Mouse (Mus musculus) kidney, postnatal 0 days (tissue): ENCODE results near the gene Irx2. TPM values are rescaled to one million over a fixed set of nuclear protein-coding genes. Genes with fewer than 3 reads are reported as not detected.

Experiments
- ATAC-seq: fragments of 200-750 bp; cut with Nextera tagmentation; replicated peaks from 2 replicates; pipeline ENCODE4 v1.8.0; 2017; ENCODE audit warnings: low read depth, moderate number of reproducible peaks, moderate TSS enrichment, moderate library complexity; ENCODE audit not compliant: low FRiP score
- DNase-seq: peaks from one replicate; pipeline ENCODE4 v3.0.0-alpha.2; 2016; ENCODE audit warnings: low spot score
- H3K27ac ChIP-seq: fragments of 300-500 bp; sonication (generic); 2 replicates; pipeline ENCODE4 v1.5.1; 2014; ENCODE audit warnings: mild to moderate bottlenecking
- H3K27me3 ChIP-seq: fragments of 300-500 bp; sonication (generic); 2 replicates; pipeline ENCODE4 v1.6.1; 2014; ENCODE audit warnings: low read length, mixed read lengths; ENCODE audit not compliant: insufficient read depth
- H3K36me3 ChIP-seq: fragments of 300-500 bp; sonication (generic); 2 replicates; pipeline ENCODE4 v1.6.1; 2014; ENCODE audit warnings: low read length, mixed read lengths; ENCODE audit not compliant: insufficient read depth
- H3K4me1 ChIP-seq: fragments of 300-500 bp; sonication (generic); replicated peaks from 2 replicates; pipeline ENCODE4 v1.6.1; 2014; ENCODE audit warnings: antibody characterized with exemption, low read length, mixed read lengths; ENCODE audit not compliant: insufficient read depth
- H3K4me2 ChIP-seq: fragments of 300-500 bp; sonication (generic); 2 replicates; pipeline ENCODE4 v1.6.1; 2014; ENCODE audit warnings: mild to moderate bottlenecking, low read length, moderate library complexity, mixed read lengths
- H3K4me3 ChIP-seq: fragments of 300-500 bp; sonication (generic); replicated peaks from 2 replicates; pipeline ENCODE4 v1.5.1; 2014; ENCODE audit warnings: low read depth, low read length
- H3K9ac ChIP-seq: fragments of 300-500 bp; sonication (generic); 2 replicates; pipeline ENCODE4 v1.6.1; 2014; ENCODE audit warnings: low read depth, low read length
- H3K9me3 ChIP-seq: fragments of 300-500 bp; sonication (generic); replicated peaks from 2 replicates; pipeline ENCODE4 v1.6.1; 2016; ENCODE audit warnings: low read length, inconsistent platforms, mixed read lengths
- CTCF ChIP-seq: IDR thresholded peaks from 2 replicates; pipeline ENCODE4 v1.5.1; 2016; ENCODE audit warnings: antibody characterized with exemption, low read depth, mild to moderate bottlenecking, moderate library complexity
- WGBS: fragments of 180-500 bp; shearing (Covaris S2); extraction: QIAGEN DNeasy Blood & Tissue Kit; methylation state at CpG from one replicate; pipeline ENCODE4 v1.1.7; 2014; 5-methylcytosine and 5-hydroxymethylcytosine counted together
- polyA plus RNA-seq: library from polyadenylated mRNA; unstranded; fragments of >200 nt; fragmentation: Nextera tagmentation; extraction: Ambion mirVana; gene quantifications from 2 replicates; pipeline ENCODE4 v1.2.1, GENCODE M21; 2015

The Irx2 gene
- polyA plus RNA-seq, 1 experiment from 2014 or later, result 12.2 TPM

GRCm38 (mm10) chr13:72628935-72629631, 463 bp downstream of the Irx2 start:
- Histone ChIP-seq H3K36me3 (no peaks in the 10 kb centered on the region), H3K9ac (peak overlapping the region; percentile 52; the same call in 1 of the 2 replicates), H3K27me3 (peaks cover 95% of the 10 kb centered on the region), H3K4me3 (peak overlapping the region; percentile 51), H3K4me2 (peak overlapping the region; percentile 69), H3K9me3 (no peaks in the 10 kb centered on the region), H3K27ac (no peak overlapping the region), H3K4me1 (peaks cover 8% of the 10 kb centered on the region; the same call in 1 of the 2 replicates)
- TF ChIP-seq CTCF, result no peak
- DNase-seq (no peak), ATAC-seq (peak; percentile 61)
- WGBS, result under 1% methylated on average over 74 of the region's 88 CpGs

DNA sequence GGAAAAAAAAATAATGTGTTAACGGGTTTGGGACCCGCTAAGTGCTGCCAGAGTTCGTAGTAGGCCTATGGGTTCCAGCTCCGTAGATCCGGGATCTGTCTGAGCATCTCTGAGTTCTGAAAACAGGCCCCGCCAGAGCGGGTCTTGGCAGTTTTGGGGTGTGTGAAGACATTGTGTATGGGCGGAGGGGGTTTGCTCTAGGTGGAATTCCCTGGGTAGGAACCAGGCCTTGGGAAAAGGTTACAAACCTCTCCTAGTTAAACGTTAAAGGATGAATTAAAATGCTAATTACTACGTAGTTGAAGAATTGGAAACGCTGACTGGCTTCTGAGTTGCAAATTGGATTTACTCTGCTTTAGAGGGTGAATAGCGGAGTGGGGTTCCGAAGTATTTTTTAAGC, 1.2 kb downstream of the Irx2 start:
- H3K36me3 ChIP-seq, result no peaks in the 10 kb centered on the region
- no peaks in the 10 kb centered on the region for H3K9me3 ChIP-seq
- H3K27ac ChIP-seq, result no peak overlapping the region
- peak overlapping the region; percentile 51 for H3K4me3 ChIP-seq
- WGBS, result 3% methylated on average over 13 of the region's 13 CpGs
- H3K4me2 ChIP-seq, result peak overlapping the region; percentile 69; the same call in 1 of the 2 replicates
- ATAC-seq (no peak), DNase-seq (peak; percentile 14)
- no peak for TF ChIP-seq CTCF
- peaks cover 95% of the 10 kb centered on the region for H3K27me3 ChIP-seq
- H3K9ac ChIP-seq, result no peak overlapping the region
- peaks cover 8% of the 10 kb centered on the region; the same call in 1 of the 2 replicates for H3K4me1 ChIP-seq

DNA sequence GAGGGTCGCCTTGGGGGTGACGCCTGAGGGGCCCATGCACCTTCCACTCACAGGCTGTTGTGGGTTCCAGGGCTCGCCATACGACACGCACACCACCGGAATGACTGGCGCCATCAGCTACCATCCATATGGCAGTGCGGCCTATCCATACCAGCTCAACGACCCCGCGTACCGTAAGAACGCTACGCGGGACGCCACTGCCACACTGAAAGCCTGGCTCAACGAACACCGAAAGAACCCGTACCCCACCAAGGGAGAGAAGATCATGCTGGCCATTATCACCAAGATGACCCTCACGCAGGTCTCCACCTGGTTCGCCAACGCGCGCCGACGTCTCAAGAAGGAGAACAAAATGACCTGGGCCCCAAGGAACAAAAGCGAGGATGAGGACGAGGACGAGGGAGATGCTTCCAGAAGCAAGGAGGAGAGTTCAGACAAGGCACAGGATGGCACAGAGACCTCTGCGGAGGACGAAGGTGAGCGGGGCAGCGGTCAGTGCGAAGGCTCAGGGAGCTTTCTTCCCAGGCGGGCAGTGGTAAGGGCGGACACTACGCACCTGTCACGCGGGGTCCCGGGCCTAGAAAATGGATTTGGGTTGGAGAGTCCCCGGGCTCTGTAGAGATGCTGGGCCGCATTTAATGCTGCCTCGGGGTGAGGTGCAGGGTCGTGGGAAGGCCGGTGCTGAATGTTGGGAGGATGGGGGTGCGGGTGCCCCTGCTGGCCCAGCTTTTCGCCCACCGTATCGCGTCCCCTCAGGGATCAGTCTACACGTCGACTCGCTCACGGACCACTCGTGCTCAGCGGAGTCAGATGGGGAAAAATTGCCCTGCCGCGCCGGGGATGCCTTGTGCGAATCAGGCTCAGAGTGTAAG, 2.1 kb downstream of the Irx2 start:
- WGBS, result 1% methylated on average over 60 of the region's 60 CpGs
- H3K4me2 ChIP-seq, result peak overlapping the region; percentile 30
- DNase-seq, result no peak

GRCm38 (mm10) chr13:72631373-72632021, 2.9 kb downstream of the Irx2 start:
- H3K4me2 ChIP-seq, result peak overlapping the region; percentile 30
- 0 out of 2 replicates have a peak, but pooled peaks have one; percentile 2 for ATAC-seq
- H3K27ac ChIP-seq, result no peak overlapping the region
- H3K9ac ChIP-seq, result 0 out of 2 replicates have a peak overlapping the region, but pooled peaks have one; percentile 31
- peak overlapping the region; percentile 51 for H3K4me3 ChIP-seq
- H3K4me1 ChIP-seq, result peaks cover 8% of the 10 kb centered on the region; the same call in 1 of the 2 replicates
- no peaks in the 10 kb centered on the region for H3K36me3 ChIP-seq
- WGBS, result under 1% methylated on average over 49 of the region's 62 CpGs
- TF ChIP-seq CTCF, result peak; percentile 2; the same call in 1 of the 2 replicates
- peaks cover 94% of the 10 kb centered on the region for H3K27me3 ChIP-seq
- no peaks in the 10 kb centered on the region for H3K9me3 ChIP-seq
- DNase-seq, result no peak

More for the DNA sequence above, 2.1 kb downstream of the Irx2 start:
- H3K27ac ChIP-seq, result no peak overlapping the region
- H3K4me3 ChIP-seq, result peak overlapping the region; percentile 51
- TF ChIP-seq CTCF, result no peak
- H3K4me1 ChIP-seq, result peaks cover 8% of the 10 kb centered on the region; the same call in 1 of the 2 replicates
- no peaks in the 10 kb centered on the region for H3K9me3 ChIP-seq
- H3K9ac ChIP-seq, result 0 out of 2 replicates have a peak overlapping the region, but pooled peaks have one; percentile 31
- no peak for ATAC-seq
- no peaks in the 10 kb centered on the region for H3K36me3 ChIP-seq
- H3K27me3 ChIP-seq, result peaks cover 96% of the 10 kb centered on the region

DNA sequence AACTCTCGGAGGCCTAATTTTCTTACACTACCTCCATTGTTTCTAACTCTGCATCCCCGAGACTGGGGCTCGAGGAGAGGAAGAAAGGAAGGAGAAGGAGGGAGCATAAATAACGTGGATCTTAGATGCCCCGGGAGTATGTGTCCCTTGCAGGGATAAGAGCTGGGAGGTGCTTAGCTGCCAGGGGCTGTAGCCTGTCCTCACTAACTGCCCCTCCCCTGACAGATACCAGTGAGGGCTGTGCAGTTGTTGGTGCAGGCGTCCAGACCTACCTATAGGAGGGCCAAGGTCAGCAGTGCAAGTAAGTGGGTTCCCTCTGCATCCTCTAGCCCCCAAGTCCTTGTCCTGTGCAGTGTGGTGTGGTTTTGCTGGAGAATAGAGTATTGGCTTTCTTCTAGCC, 3.7 kb downstream of the Irx2 start:
- Histone ChIP-seq H3K27me3 (peaks cover 93% of the 10 kb centered on the region), H3K4me1 (peaks cover 8% of the 10 kb centered on the region; the same call in 1 of the 2 replicates), H3K9me3 (no peaks in the 10 kb centered on the region), H3K4me3 (peak overlapping the region; percentile 51; the same call in 1 of the 2 replicates), H3K9ac (no peak overlapping the region), H3K36me3 (no peaks in the 10 kb centered on the region), H3K4me2 (0 out of 2 replicates have a peak overlapping the region, but pooled peaks have one; percentile 30), H3K27ac (no peak overlapping the region)
- TF ChIP-seq CTCF, result no peak
- no peak for DNase-seq
- WGBS, result 4% methylated on average over 6 of the region's 6 CpGs
- no peak for ATAC-seq
